Mouse (Mus musculus) c-Kit-positive CD71-negative TER-119-negative erythroid progenitor cells, embryonic 14.5 days (primary cell): ENCODE data around the gene Nlrp3.

Experiments used
- DNase-seq: peaks from one replicate; pipeline ENCODE4 v3.0.0-alpha.2; 2013; ENCODE audit warnings: low read depth

The Nlrp3 gene

DNA sequence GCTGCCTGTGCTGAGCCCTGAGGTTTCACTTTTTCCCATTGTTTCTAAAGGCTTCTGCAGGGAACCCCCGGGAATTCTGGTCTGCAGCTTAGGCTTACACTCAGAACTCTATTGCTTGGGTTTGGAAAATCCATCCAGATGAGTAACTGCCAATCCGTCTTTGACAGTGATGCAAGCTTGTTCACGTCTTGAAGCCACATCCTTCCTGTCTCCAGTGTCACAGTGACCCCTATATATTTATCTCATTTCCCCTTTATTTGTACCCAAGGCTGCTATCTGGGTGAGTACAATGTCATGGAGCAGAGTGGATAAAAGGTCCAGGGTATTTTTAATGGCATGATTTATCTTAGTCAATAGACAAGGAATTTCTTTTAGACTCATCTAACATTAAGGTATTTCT lies at the start of gene Nlrp3:
Gene Nlrp3, plus strand, starts transcription at position 245 of the 400 bp plus-strand sequence.
- DNase-seq, result no peak

DNA sequence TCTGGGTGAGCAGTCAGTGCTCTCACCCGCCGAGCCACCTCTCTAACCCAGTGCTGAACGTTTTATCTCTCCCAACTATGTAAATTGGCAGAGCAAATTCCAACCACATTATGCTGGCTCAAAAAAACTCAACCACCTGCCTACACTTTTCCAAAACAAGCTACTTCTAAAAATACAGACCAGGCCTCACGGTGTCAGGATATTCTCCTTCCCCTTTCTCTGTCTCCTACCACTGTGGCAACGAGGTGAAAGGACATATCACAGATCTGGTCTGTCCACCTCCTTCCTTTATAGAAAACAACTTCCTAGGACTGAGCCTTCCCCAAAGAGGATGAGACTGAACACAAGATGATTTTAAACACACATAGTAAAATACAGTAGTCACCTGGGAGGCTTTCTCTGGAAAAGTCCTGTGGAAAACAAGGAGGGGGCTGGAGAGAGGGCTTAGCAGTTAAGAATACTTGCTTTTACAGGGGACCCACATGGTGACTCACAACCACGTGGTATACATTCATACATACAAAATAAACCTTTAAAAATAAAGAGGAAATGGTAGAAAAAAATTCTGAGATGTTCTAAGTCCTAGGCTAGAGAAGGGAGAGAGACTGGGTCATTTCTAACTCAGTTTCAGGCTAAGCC lies 44.6 kb upstream of the Nlrp3 start:
- no peak for DNase-seq

DNA sequence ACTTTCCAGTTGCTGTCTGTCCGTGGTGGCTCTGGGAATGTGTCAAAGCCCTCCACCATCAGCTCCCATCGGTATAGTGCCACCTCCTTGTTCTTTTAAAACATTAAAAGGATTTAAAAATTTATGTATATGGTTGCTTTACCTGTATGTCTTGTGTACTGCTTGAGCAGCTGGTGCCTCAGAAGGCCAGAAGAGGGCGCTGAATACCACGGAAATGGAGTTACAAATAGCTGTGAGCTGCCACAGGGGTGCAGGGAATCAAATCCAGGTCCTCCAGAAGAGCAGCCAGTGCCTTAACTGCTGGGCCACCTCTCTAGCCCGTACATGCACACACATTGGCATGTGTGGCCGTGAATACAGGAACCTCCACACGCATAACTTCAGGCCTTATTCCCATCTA lies 43.6 kb upstream of the Nlrp3 start:
- DNase-seq, result no peak

DNA sequence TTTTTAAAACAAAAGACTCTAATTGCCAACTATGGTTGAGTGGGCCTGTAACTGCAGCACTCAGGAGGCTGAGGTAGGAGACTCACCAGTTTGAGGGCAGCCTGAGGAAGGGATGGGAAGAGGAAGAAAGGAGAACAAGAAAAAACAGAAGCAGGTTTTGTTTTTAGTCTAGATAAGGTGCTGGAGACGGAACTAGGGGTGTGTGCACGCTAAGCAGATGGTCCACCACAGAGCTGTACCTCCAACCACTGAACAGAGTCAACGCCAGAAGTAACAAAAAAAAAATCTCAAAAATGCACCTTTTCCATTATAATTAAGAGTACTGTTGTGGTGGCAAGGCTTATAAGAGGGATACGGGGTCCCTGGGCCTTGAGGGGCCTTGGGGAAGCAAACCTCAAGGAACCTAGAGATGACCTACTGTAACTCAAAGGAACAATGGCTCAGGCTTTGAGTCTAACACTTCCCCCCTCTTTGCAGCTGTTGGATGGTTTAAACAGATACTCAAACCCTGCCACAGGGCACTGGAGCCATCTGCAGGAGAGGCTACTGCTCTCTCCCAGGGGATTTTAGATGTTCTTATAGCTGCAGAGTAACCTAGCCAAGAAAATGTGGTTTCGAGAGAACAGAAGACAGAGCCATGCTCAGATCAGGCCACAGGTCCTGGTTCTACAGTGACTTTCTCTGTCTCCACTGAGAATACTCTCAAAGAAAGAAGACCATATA lies 39.2 kb upstream of the Nlrp3 start:
- DNase-seq, result no peak

DNA sequence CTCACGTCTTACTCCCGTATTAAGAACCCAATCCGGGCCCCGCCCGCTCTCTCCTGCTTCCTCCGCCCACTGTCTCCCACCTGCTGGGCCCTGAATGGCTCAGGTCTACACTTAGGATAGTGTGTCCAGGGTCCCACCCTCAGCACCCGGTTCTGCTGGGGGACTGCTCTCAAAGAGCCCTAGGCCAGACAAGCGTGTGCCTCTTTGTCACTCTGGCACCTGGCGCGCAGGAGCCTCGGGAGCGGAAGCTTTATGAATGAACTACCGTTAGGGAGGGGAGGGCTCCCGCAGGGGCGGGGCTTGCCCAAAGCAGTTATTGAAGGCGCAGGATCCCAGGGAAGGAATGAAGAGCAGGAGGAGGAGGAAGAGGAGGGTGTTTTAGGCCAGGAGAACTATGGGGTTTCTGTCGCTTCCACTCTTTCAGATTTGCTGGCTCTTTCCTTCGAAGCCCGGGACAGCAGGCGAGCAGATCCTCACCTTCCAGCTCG lies 36.0 kb upstream of the Nlrp3 start:
- peak; percentile 59 for DNase-seq

DNA sequence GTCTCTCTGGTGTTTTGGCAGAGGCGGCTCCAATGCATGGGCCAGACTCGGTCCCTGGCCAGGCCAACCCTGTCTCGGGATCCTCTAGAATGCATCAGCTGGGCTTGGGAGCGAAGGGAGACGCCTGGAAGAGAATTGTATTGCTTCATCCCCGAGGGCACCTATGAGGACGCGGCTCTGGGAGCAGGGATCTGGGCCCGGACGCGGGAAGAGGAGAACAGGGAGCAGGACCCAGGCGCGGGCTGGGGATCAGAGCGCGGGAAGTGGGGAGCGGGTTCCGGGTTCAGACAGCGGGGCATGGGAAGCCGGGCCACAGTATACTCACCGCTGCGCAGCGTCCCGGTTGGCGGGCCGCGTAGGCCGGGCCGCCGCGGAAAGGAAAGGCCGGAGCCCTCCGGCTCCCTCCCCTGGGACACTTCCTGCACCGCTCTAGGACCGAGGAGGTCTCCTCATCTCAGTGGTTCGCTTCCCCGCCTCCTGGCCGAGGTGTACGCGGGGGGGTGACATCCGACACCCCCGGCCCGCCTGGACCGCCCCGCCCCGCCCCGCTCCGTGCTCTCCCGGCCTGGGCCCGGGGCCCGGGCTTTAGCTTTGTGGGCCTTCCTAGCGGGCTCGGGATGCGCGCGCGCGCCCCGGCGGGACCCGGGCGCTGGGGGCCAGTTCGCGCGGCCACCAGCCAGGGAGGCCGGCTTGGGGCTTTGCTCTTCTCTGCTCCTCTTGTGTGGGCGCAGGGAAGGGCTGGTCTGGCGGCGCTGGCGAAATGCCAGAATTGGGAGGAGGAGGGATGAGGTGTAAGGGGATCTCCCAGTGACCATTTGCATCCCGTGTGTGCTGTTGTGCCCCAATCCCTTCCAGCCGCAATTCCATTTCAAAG lies 35.3 kb upstream of the Nlrp3 start:
- DNase-seq, result peak; percentile 53

DNA sequence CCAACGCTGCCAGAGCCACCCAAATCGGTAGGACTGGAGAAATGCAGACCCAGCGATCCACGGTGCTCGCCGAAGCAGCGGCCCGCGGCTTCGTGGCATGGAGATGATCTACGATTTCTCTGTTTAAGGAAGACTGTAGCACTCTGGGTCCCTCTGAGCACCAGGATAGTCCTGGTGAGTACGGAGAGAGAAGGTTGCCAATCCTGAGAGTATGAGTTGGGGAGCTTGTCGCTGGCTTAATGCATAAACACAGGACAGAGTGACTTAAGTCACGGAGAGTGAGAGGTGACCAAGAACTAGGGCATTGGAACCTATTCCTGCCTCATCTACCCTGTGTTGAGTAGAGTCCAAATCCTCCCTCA lies 34.7 kb upstream of the Nlrp3 start:
- DNase-seq, result no peak

DNA sequence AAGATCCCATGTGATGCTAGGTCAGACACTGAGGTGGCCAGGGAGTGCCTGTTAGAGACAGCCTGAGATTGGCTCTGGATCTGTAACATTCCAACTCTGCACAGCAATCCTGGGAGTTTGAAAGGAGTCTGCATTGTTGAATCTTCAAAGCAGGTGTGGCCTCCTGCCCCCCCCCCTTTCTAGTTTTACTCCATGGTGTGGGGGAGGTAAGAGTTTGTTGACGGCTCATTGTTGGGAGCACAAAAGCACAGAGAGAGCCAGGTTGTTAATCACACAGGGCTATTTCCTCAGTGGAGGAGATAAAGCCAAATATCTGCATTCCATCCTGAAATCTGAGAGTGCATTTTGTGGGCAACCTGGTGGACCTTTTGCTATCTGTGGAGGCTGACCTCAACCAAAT lies 29.8 kb upstream of the Nlrp3 start:
- DNase-seq, result no peak

DNA sequence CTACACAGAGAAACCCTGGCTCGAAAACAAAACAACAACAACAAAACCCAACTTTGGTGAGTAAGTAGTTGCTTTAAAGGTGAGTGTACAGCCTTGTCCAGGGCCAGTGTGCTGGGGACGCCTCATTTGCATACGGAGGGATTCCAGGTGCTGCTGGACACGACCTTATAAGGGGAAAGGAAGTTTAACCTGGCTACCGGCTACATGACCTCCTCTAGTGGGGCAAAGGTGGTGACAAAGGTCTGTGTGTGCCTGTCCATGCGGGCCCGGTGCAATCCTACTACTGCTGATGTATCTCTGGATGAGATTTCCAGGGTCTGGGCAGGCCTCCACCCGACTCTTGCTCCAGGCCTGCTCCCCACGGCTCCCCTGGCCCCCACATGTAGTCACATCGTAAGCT lies 28.6 kb upstream of the Nlrp3 start:
- DNase-seq, result no peak

DNA sequence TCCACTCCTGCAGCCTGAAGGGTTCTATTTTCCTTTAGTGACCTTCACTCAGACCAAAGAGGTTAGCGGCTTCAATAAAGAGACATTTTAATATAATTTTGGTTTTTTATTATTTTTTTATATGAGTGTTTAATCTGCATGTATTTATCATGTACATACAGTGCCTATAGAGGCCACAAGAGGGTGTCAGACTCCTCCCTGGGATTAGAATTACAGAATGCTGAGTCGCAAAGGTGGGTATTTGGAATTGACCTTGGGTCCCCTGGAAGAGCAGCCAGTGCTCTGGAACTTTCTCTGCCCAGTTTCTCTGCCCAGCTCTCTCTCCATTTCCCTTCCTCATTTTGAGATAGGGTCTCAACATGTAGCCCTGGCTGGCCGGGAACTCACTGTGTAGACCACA lies 27.8 kb upstream of the Nlrp3 start:
- no peak for DNase-seq

DNA sequence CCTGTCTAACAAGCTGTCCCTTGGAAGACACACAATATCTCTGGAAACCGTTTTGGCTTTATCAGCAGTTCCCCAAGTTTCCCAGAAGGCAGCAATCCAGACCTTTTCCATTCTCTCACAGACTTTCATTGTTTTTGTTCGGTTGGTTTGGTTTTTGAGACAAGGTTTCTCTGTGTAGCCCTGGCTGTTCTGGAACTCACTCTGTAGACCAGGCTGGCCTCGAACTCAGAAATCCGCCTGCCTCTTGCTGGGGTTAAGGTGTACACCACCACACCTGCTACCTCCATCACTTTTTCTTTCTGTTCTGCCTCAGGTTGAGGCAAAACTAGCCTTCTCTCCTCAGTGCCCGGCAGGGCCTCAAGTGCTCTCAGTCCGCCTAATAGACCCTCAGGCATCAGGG lies 27.0 kb upstream of the Nlrp3 start:
- no peak for DNase-seq

DNA sequence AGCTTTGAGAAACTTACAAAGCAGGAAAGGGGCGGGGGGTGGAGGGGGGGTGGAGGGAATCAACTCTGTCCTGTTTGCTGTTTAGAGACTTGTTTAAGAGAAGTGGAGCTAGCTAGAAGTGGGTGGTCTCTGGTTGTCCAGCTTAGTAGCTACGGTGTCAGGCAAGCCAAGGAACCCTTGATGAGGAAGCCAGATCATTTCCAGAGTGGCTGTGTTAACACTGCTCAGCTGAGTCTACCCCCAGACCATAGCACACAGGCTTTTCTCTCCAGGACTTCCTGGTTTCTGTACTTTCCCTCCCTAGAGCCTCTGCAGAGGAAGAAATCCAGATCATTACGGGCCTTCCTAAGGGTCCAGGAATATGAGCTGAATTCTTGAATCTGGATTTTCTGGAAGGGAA lies 26.6 kb upstream of the Nlrp3 start:
- no peak for DNase-seq

DNA sequence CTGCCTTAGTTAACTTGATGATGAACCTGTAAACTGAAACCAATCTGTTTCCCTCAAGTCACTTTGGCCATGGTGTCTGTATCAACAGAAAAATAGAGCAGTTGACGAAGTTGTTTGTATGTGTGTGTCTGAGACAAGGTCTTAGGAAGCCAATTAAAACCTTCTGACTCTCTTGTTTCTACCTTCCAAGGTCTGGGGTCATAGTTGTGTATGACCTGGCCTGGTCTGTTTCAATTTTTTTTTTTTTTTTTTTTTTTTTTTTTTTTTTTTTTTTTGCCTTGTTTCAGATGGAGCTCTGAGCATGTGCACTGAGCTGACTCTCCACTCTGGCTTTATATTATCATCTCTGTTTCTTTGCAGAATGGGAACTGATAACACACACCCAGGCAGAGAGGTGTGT lies 23.9 kb upstream of the Nlrp3 start:
- no peak for DNase-seq

DNA sequence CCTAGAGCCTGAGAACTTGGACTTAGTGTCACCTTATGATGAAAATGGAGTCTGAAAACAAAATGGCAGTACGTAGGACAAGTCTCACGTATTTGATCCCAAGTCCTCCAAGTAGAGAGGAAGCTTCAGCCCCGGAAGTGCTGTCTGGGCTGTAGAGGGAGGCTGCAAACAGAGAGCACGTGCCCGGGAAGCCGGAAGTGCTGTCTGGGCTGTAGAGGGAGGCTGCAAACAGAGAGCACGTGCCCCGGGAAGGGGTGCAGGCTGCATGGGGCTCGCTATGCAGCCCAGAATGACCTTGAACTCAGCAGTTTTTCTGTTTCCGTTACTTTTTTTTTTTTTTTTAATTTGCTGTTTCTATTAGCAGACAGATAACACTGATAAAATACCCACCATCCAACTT lies 23.1 kb upstream of the Nlrp3 start:
- no peak for DNase-seq

DNA sequence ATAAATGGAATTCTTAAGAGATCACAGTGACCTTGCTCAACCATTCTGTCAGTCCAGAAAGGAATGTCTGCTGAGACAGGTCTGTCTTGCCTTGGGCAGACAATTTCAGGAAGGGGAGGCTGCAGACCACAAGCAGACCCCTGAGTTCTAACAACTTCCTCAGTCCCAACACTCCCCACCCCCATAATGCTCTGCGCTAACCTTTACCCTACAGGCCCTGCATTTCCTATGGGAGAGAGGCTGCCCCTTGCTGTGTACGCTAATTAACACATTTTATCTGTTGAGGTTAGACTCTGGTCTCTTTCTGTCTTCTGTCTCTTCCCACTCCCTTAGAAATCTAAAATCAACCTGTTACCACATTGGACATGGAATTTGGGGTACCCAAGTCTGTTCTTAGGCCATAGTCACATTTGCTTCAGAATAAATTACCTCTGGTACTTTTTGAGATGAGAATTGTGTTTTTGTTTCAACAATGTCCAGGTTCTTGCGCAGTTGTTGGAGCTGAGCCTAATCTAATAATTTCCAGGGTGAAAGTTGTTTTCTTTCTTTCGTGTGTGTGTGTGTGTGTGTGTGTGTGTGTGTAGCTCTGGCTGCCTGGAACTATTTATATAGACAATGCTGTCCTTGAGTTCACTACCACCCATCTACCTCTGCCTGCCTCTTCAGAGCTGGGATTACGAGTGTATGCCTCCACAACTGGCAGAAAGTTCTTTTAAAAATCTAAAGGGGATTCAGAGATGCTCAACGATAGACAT lies 21.4 kb upstream of the Nlrp3 start:
- DNase-seq, result no peak

DNA sequence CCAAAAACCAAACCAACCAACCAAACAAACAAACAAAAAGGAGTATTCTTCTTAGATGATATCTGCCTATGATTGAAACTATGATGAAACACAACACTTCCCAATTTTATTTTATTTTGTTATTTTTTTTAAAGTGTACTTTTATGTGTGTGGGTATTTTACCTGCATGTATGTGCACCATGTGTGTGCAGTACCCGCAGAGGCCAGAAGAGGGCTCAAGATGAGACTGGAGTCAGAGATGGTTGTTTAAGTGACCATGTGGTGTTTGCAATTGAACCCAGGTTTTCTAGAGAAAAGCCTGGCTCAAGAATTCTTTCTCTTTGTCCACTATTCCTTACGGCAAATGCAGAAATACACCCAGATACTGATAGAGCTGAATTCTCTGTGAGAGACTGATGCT lies 17.2 kb upstream of the Nlrp3 start:
- DNase-seq, result no peak

DNA sequence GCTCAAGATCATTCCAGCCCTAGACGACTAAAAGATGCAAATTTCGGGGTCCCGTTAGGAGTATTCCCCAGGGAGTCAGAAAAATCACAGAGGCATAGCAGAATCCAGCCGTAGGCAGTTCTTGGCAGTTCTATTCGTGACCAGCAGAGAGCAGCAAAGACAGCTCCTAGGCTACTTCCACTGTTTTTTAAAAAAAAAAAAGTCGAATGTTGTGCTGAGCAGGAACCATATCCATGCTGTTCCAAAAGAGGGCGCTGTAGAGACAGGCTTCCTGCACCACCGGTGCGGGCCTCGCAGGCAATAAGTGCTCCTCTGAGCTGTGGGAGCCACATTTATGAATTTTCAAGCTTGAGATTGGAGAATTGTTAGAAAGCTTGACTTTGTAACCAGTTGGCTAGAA lies 16.1 kb upstream of the Nlrp3 start:
- DNase-seq, result peak; percentile 76

DNA sequence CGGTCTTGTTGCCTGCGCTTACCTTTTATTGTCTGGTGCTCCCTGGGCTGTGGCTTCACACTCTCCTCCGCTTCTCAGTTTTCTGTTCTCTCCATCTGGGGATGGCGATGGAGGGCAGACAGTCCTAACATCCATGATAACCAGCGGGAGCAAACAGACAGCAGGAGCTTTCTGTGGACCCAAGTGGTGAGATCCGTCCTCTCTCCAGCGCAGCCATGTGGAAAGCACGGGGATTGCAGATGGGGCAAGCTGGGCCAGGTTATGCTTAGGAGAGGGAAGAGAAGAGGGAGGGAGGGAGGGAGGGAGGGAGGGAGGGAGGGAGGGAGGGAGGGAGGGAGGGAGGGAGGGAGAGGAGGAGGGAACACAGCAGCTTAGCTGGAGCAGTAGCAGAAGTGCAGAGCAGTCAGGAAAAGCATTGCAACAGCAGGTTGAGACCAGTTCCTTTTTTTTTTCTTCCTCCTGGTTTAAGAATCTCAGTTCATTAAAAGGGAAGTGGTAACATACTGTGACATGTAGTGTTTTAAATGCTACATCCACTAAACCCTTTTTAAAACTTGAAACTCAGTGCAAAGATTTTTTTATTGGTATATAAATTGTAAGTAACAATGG lies 14.8 kb upstream of the Nlrp3 start, which contains the start of gene Zkscan17:
Gene Zkscan17, minus strand, starts transcription at position 280 of the 609 bp plus-strand sequence.
- no peak for DNase-seq

DNA sequence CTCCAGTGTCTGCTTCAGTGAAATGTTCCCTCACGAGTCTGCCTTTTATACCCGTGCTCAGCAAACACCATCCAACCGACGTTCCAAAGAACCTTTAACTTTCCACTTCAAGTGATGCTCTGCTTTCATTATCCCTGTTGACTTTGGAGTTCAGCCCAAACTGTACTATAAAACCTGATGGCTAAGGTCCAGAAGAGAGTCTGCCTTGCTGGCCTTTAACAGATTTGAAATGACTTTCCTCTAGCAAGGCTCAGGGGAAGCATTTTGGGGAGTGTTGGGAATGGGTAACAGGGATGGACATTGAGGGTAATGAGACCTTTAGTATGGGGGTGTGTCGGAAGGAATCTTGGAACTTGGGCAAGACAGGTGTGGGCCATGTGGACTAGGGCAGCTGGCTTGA lies 11.1 kb upstream of the Nlrp3 start:
- DNase-seq, result no peak

DNA sequence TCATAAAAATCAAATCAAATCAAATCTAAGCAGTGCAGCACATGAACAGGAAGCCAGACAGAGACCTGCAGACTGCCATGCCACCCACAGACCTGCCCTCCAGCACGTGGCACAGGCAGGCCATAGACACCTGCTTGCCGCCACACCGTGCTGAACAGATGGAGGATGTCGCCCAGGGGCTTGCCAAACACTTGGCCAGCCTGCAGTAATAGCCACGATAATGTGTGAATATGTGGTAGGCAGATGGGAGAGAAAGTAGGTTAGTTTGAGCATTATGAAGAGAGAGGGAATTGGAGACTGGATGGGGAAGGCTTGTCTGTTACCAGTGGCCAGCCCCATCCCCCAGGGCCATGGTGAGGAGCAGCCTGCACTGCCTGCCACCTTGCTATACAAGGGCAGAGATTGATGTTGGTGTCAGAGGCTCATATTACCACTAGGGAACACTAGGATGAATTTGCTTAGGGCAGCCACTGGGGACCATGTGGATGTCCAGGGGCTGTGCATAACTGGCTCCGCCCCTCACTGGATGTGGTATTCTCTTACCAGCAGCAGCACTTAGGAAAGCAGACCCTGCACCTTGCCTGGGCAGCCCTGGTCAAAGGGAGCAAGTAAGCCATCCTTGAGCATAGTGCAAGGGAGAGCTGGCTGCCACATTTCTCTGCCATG lies 10.4 kb upstream of the Nlrp3 start:
- DNase-seq, result no peak

DNA sequence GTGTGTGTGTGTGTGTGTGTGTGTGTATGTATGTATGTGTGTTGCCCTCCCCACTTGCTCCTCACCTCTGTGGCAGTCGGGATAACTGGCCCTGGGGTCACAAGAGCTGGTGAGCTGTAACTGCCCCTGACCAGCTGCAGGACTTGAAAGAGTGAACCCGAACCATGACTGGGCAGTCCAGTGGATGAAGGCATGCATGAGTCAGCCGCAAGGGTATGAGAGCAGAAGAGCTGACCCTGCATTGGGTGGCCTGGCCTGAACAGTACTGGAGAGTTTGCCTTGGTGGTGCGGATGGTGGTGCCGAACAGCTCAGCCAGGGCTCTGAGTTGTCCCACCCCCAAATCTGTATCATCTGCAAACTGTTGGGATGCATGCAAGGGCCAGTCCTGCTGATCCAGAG lies 9.8 kb upstream of the Nlrp3 start:
- no peak for DNase-seq
